9 mouse cellular contexts compared by ENCODE assay signal in genomic region chr8:87961680-87962513, GRCm38 (mm10). TPM values are rescaled to one million over a fixed set of nuclear protein-coding genes. Genes with fewer than 3 reads are reported as not detected.
DNase-seq lines count a peak whose midpoint lies in the region; ATAC-seq lines count a peak whose summit lies in the region.
"Had no signal": no experiment of that assay in that cellular context is flagged by ENCODE, and none has a peak within 500 bp of the region (broad histone marks: within the 10 kb centered on the region; RNA-seq: fewer than 3 reads in every experiment).

No protein-coding gene starts in this region.

- H3K27me3 ChIP-seq in forebrain, embryonic 16.5 days (replicated peaks; ENCODE audit: control insufficient read depth, insufficient read depth, low read length) = 0 out of 2 replicates have a peak, but pooled peaks cover 3% of the 10 kb centered on the region
- peaks cover 21% of the 10 kb centered on the region for H3K27me3 ChIP-seq in hindbrain, embryonic 13.5 days
- H3K27me3 ChIP-seq in limb, embryonic 11.5 days (ENCODE audit: control insufficient read depth, insufficient read depth, low read length) = peaks cover 5% of the 10 kb centered on the region
- peaks cover 9% of the 10 kb centered on the region; the same call in 1 of the 2 replicates for H3K27me3 ChIP-seq in midbrain, embryonic 14.5 days (ENCODE audit: control insufficient read depth, insufficient read depth, low read length)

- H3K4me3 ChIP-seq in forebrain, embryonic 16.5 days (replicated peaks; ENCODE audit: low read length) = peak overlapping the region; percentile 42
- peak overlapping the region; percentile 95 for H3K4me3 ChIP-seq in hindbrain, embryonic 13.5 days
- H3K4me3 ChIP-seq in limb, embryonic 11.5 days (ENCODE audit: low read depth, low read length) = peak overlapping the region; percentile 95
- peak overlapping the region; percentile 95 for H3K4me3 ChIP-seq in midbrain, embryonic 14.5 days (replicated peaks; ENCODE audit: low read depth, low read length)
- H3K4me3 ChIP-seq: myocyte had no signal

- no peaks in the 10 kb centered on the region for H3K9me3 ChIP-seq in forebrain, embryonic 16.5 days (ENCODE audit: control insufficient read depth, low read length)
- no peaks in the 10 kb centered on the region for H3K9me3 ChIP-seq in hindbrain, embryonic 13.5 days
- H3K9me3 ChIP-seq in limb, embryonic 11.5 days (ENCODE audit: control insufficient read depth, low read length) = no peaks in the 10 kb centered on the region
- H3K9me3 ChIP-seq in midbrain, embryonic 14.5 days (ENCODE audit: control insufficient read depth, low read length) = no peaks in the 10 kb centered on the region

- no peaks in the 10 kb centered on the region for H3K36me3 ChIP-seq in forebrain, embryonic 16.5 days (ENCODE audit: control insufficient read depth, insufficient read depth)
- no peaks in the 10 kb centered on the region for H3K36me3 ChIP-seq in hindbrain, embryonic 13.5 days
- H3K36me3 ChIP-seq in limb, embryonic 11.5 days (ENCODE audit: control insufficient read depth, insufficient read depth, low read length) = no peaks in the 10 kb centered on the region
- no peaks in the 10 kb centered on the region for H3K36me3 ChIP-seq in midbrain, embryonic 14.5 days (ENCODE audit: control insufficient read depth, insufficient read depth, low read length)

- H3K4me2 ChIP-seq in forebrain, embryonic 16.5 days (ENCODE audit: low read length) = peak overlapping the region; percentile 91
- H3K4me2 ChIP-seq in hindbrain, embryonic 13.5 days = peak overlapping the region; percentile 97
- peak overlapping the region; percentile 94 for H3K4me2 ChIP-seq in limb, embryonic 11.5 days (ENCODE audit: low read depth, severe bottlenecking)
- peak overlapping the region; percentile 87 for H3K4me2 ChIP-seq in midbrain, embryonic 14.5 days (ENCODE audit: low read length)

- H3K27ac ChIP-seq in forebrain, embryonic 16.5 days (ENCODE audit: low read length) = no peak overlapping the region; the same call in 1 of the 2 replicates
- H3K27ac ChIP-seq in hindbrain, embryonic 13.5 days = peak overlapping the region; percentile 64
- no peak overlapping the region for H3K27ac ChIP-seq in limb, embryonic 11.5 days (replicated peaks; ENCODE audit: low read depth, low read length)
- peak overlapping the region; percentile 45 for H3K27ac ChIP-seq in midbrain, embryonic 14.5 days (replicated peaks; ENCODE audit: low read depth, low read length)

- DNase-seq in embryo, embryonic 10 days (ENCODE audit: low spot score) = peak; percentile 72
- DNase-seq in embryo, embryonic 9.5 days (ENCODE audit: extremely low spot score) = no peak
- peak; percentile 74 for DNase-seq in limb, embryonic 11.5 days (ENCODE audit: low spot score)
- peak; percentile 75 for DNase-seq in midbrain, embryonic 14.5 days

- peaks cover 36% of the 10 kb centered on the region for H3K4me1 ChIP-seq in forebrain, embryonic 16.5 days (replicated peaks; ENCODE audit: control insufficient read depth, insufficient read depth, low read length)
- H3K4me1 ChIP-seq in hindbrain, embryonic 13.5 days (replicated peaks) = peaks cover 50% of the 10 kb centered on the region
- H3K4me1 ChIP-seq in limb, embryonic 11.5 days (ENCODE audit: control insufficient read depth, insufficient read depth, low read length) = peaks cover 27% of the 10 kb centered on the region
- peaks cover 34% of the 10 kb centered on the region for H3K4me1 ChIP-seq in midbrain, embryonic 14.5 days (ENCODE audit: control insufficient read depth, insufficient read depth, low read length)

- peak overlapping the region; percentile 60 for H3K9ac ChIP-seq in forebrain, embryonic 16.5 days (replicated peaks; ENCODE audit: low read depth, low read length)
- peak overlapping the region; percentile 65 for H3K9ac ChIP-seq in hindbrain, embryonic 13.5 days
- H3K9ac ChIP-seq in limb, embryonic 11.5 days (ENCODE audit: low read length) = peak overlapping the region; percentile 66
- peak overlapping the region; percentile 45 for H3K9ac ChIP-seq in midbrain, embryonic 14.5 days (replicated peaks; ENCODE audit: low read length)

- peak; percentile 29 for ATAC-seq in cerebellum, adult (ENCODE audit: insufficient number of reproducible peaks, low FRiP score, low TSS enrichment)
- ATAC-seq in forebrain, embryonic 16.5 days = peak; percentile 19
- peak; percentile 2; the same call in 1 of the 2 replicates for ATAC-seq in hindbrain, embryonic 13.5 days (ENCODE audit: low FRiP score)
- ATAC-seq in limb, embryonic 11.5 days (ENCODE audit: insufficient number of reproducible peaks, low FRiP score, low TSS enrichment, low read depth) = no peak
- ATAC-seq in midbrain, embryonic 14.5 days (ENCODE audit: low FRiP score, low TSS enrichment) = peak; percentile 46
- no peak for ATAC-seq in megakaryocyte progenitor cell, adult 5-6 weeks (replicated peaks; ENCODE audit: poor library complexity)

- WGBS in forebrain, embryonic 16.5 days = under 1% methylated on average over 50 of the region's 50 CpGs
- under 1% methylated on average over 50 of the region's 50 CpGs for WGBS in hindbrain, embryonic 13.5 days
- under 1% methylated on average over 49 of the region's 50 CpGs for WGBS in limb, embryonic 11.5 days
- WGBS in midbrain, embryonic 14.5 days = under 1% methylated on average over 50 of the region's 50 CpGs

RNA-seq across cellular contexts. Expression of gene Zfp423, which starts 2.5 kb away (rescaled TPM):
- polyA plus RNA-seq in forebrain, embryonic 16.5 days (2015; fragmentation: Nextera tagmentation; extraction: Ambion mirVana) = 13.3 and 20.6 TPM in 2 replicates
- 39.6 and 39.9 TPM in 2 replicates for polyA plus RNA-seq in hindbrain, embryonic 13.5 days (2015; fragmentation: Nextera tagmentation; extraction: Ambion mirVana)
- 39.2 and 41.1 TPM in 2 replicates for polyA plus RNA-seq in limb, embryonic 11.5 days (2014; fragmentation: Nextera tagmentation; extraction: Ambion mirVana)
- 44.0 and 63.0 TPM in 2 replicates for polyA plus RNA-seq in midbrain, embryonic 14.5 days (2014; fragmentation: Nextera tagmentation; extraction: Ambion mirVana)
- not detected in 2 replicates for total RNA-seq in megakaryocyte progenitor cell, adult 5-6 weeks (2015)
- not detected in 2 replicates for total RNA-seq in megakaryocyte progenitor cell, adult 5-6 weeks (2017)

Comparison
In these comparisons a context has a peak if more than half of its experiments do, and no peak if none do; other contexts are left out.
1. ATAC-seq: peak in cerebellum, adult (single experiment), forebrain, embryonic 16.5 days (single experiment), hindbrain, embryonic 13.5 days (single experiment) and midbrain, embryonic 14.5 days (single experiment); none in limb, embryonic 11.5 days (single experiment) and megakaryocyte progenitor cell, adult 5-6 weeks (single experiment).
2. H3K27ac ChIP-seq: peak in hindbrain, embryonic 13.5 days (single experiment) and midbrain, embryonic 14.5 days (single experiment); none in forebrain, embryonic 16.5 days (single experiment) and limb, embryonic 11.5 days (single experiment).
3. H3K4me3 ChIP-seq: peak in every context shown above with its lines; median percentile 95 in hindbrain, embryonic 13.5 days; 95 in limb, embryonic 11.5 days; 95 in midbrain, embryonic 14.5 days; 42 in forebrain, embryonic 16.5 days.
4. Peak in every context shown above with its lines, with median percentiles within 50 percentile points of each other: H3K4me2 ChIP-seq and H3K9ac ChIP-seq.